Mouse (Mus musculus) liver, embryonic 18 days (tissue): ENCODE results near the gene Psmb10. TPM values are rescaled to one million over a fixed set of nuclear protein-coding genes. Genes with fewer than 3 reads are reported as not detected.

Source experiments
- polyA plus RNA-seq: library from polyadenylated mRNA; depleted of rRNA; stranded (reverse); fragments of >200 nt; gene quantifications from 2 replicates; pipeline ENCODE4 v1.2.3, GENCODE M21; 2012; rRNA removed

Psmb10 gene
- polyA plus RNA-seq, result 49.3 and 54.3 TPM in 2 replicates

GRCm38 (mm10) chr8:105938306-105938669 is at the start of gene Psmb10:
TSS of gene Psmb10 (minus strand) at chr8:105938444.

GRCm38 (mm10) chr8:105979325-105979724 is 41.1 kb upstream of the Psmb10 start, which contains the start of gene Dpep3:
TSS of gene Dpep3 (minus strand) at chr8:105979429.

GRCm38 (mm10) chr8:105965905-105966341 is 27.7 kb upstream of the Psmb10 start, which contains the start of gene Slc12a4:
TSS of gene Slc12a4 (minus strand) at chr8:105966097.

GRCm38 (mm10) chr8:105943321-105943739 is 5.1 kb upstream of the Psmb10 start, which contains the start of gene Lcat:
TSS of gene Lcat (minus strand) at chr8:105943382.

GRCm38 (mm10) chr8:105933762-105934161 is 4.5 kb downstream of the Psmb10 start, which contains the start of gene Ctrl:
TSS of gene Ctrl (minus strand) at chr8:105933862.

GRCm38 (mm10) chr8:105900180-105900940 is 37.9 kb downstream of the Psmb10 start, which contains the start of gene Pskh1:
TSS of gene Pskh1 (plus strand) at chr8:105900441.

GRCm38 (mm10) chr8:105893339-105893738 is 44.9 kb downstream of the Psmb10 start, which contains the start of gene Nrn1l:
TSS of gene Nrn1l (plus strand) at chr8:105893567.

Other genes starting within 250 kb of the Psmb10 start
- gene Acd, start 237.3 kb downstream of the Psmb10 start, polyA plus RNA-seq, result 8.9 and 10.0 TPM in 2 replicates
- 4.9 and 5.3 TPM in 2 replicates for gene Pard6a, start 237.3 kb downstream of the Psmb10 start, polyA plus RNA-seq
- gene 4933405L10Rik, start 230.8 kb downstream of the Psmb10 start, polyA plus RNA-seq, result not detected in 2 replicates
- gene Enkd1, start 230.2 kb downstream of the Psmb10 start, polyA plus RNA-seq, result 4.3 and 5.1 TPM in 2 replicates
- 1.3 and 1.4 TPM in 2 replicates for gene Gfod2, start 179.8 kb downstream of the Psmb10 start, polyA plus RNA-seq
- 35.8 and 39.9 TPM in 2 replicates for gene Ranbp10, start 111.1 kb downstream of the Psmb10 start, polyA plus RNA-seq
- gene Tsnaxip1, start 110.7 kb downstream of the Psmb10 start, polyA plus RNA-seq, result 0.05 and 0.08 TPM in 2 replicates
- gene Cenpt, start 85.2 kb downstream of the Psmb10 start, polyA plus RNA-seq, result 13.7 and 15.3 TPM in 2 replicates
- gene Thap11, start 83.3 kb downstream of the Psmb10 start, polyA plus RNA-seq, result 20.3 TPM in 2 replicates
- gene Nutf2, start 77.9 kb downstream of the Psmb10 start, polyA plus RNA-seq, result 59.4 and 65.4 TPM in 2 replicates
- 13.5 and 15.0 TPM in 2 replicates for gene Edc4, start 57.6 kb downstream of the Psmb10 start, polyA plus RNA-seq
- 0.24 and 0.31 TPM in 2 replicates for gene Nrn1l, start 44.9 kb downstream of the Psmb10 start, polyA plus RNA-seq
- gene Pskh1, start 38.0 kb downstream of the Psmb10 start, polyA plus RNA-seq, result 12.6 and 14.4 TPM in 2 replicates
- 0.66 and 1.1 TPM in 2 replicates for gene Ctrl, start 4.6 kb downstream of the Psmb10 start, polyA plus RNA-seq
- gene Lcat, start 4.9 kb upstream of the Psmb10 start, polyA plus RNA-seq, result 212 and 219 TPM in 2 replicates
- 9.7 and 12.2 TPM in 2 replicates for gene Slc12a4, start 27.7 kb upstream of the Psmb10 start, polyA plus RNA-seq
- not detected in 2 replicates for gene Dpep3, start 41.0 kb upstream of the Psmb10 start, polyA plus RNA-seq
- gene Dus2, start 52.9 kb upstream of the Psmb10 start, polyA plus RNA-seq, result 6.8 and 7.1 TPM in 2 replicates
- not detected in 2 replicates for gene Dpep2nb, start 67.5 kb upstream of the Psmb10 start, polyA plus RNA-seq
- 7.3 and 7.7 TPM in 2 replicates for gene Ddx28, start 73.4 kb upstream of the Psmb10 start, polyA plus RNA-seq
- gene Nfatc3, start 120.4 kb upstream of the Psmb10 start, polyA plus RNA-seq, result 7.9 and 8.0 TPM in 2 replicates
- 28.1 and 31.0 TPM in 2 replicates for gene Esrp2, start 198.5 kb upstream of the Psmb10 start, polyA plus RNA-seq
- gene Pla2g15, start 212.0 kb upstream of the Psmb10 start, polyA plus RNA-seq, result 4.6 TPM in 2 replicates
- gene Slc7a6, start 230.4 kb upstream of the Psmb10 start, polyA plus RNA-seq, result 2.2 and 2.3 TPM in 2 replicates